Mouse (Mus musculus) heart, postnatal 0 days (tissue): Measurements from ENCODE around the gene Tigd4. TPM values are rescaled to one million over a fixed set of nuclear protein-coding genes. Genes with fewer than 3 reads are reported as not detected.
A peak's percentile ranks its signal among the peaks of the same experiment; 100 is the strongest.

ENCODE experiments used
- ATAC-seq: fragments of 200-750 bp; cut with Nextera tagmentation; 2 replicates; pipeline ENCODE4 v1.8.0; 2017; ENCODE audit warnings: low read depth, moderate number of reproducible peaks, moderate library complexity; ENCODE audit not compliant: insufficient read depth
- DNase-seq: peaks from one replicate; pipeline ENCODE4 v3.0.0-alpha.2; 2016; ENCODE audit warnings: low spot score
- H3K27ac ChIP-seq: fragments of 300-500 bp; sonication (generic); 2 replicates; pipeline ENCODE4 v1.5.1; 2014; ENCODE audit warnings: low read depth, mild to moderate bottlenecking
- H3K27me3 ChIP-seq: fragments of 300-500 bp; sonication (generic); 2 replicates; pipeline ENCODE4 v1.6.1; 2014; ENCODE audit warnings: low read length, mixed read lengths; ENCODE audit not compliant: control insufficient read depth, insufficient read depth
- H3K36me3 ChIP-seq: fragments of 300-500 bp; sonication (generic); replicated peaks from 2 replicates; pipeline ENCODE4 v1.6.1; 2014; ENCODE audit warnings: low read length, mixed read lengths; ENCODE audit not compliant: control insufficient read depth, insufficient read depth
- H3K4me1 ChIP-seq: fragments of 300-500 bp; sonication (generic); 2 replicates; pipeline ENCODE4 v1.6.1; 2014; ENCODE audit warnings: antibody characterized with exemption; ENCODE audit not compliant: control insufficient read depth, insufficient read depth
- H3K4me2 ChIP-seq: fragments of 300-500 bp; sonication (generic); 2 replicates; pipeline ENCODE4 v1.6.1; 2014; ENCODE audit warnings: low read depth, mild to moderate bottlenecking, low read length, moderate library complexity
- H3K4me3 ChIP-seq: fragments of 300-500 bp; sonication (generic); 2 replicates; pipeline ENCODE4 v1.5.1; 2014; ENCODE audit warnings: low read depth, low read length
- H3K9ac ChIP-seq: fragments of 300-500 bp; sonication (generic); replicated peaks from 2 replicates; pipeline ENCODE4 v1.6.1; 2014; ENCODE audit warnings: low read depth, low read length, mixed read lengths
- H3K9me3 ChIP-seq: fragments of 300-500 bp; sonication (generic); replicated peaks from 2 replicates; pipeline ENCODE4 v1.6.1; 2016; ENCODE audit warnings: low read length; ENCODE audit not compliant: control insufficient read depth
- CTCF ChIP-seq: IDR thresholded peaks from 2 replicates; pipeline ENCODE4 v1.5.1; 2016; ENCODE audit warnings: antibody characterized with exemption, control low read depth, low read depth
- EP300 ChIP-seq: IDR thresholded peaks from 2 replicates; pipeline ENCODE4 v1.6.1; 2016; ENCODE audit warnings: antibody characterized with exemption, low read depth
- WGBS: fragments of 180-500 bp; shearing (Covaris S2); extraction: QIAGEN DNeasy Blood & Tissue Kit; methylation state at CpG from one replicate; pipeline ENCODE4 v1.1.7; 2014; 5-methylcytosine and 5-hydroxymethylcytosine counted together
- polyA plus RNA-seq: library from polyadenylated mRNA; unstranded; fragments of >200 nt; fragmentation: Nextera tagmentation; extraction: Ambion mirVana; gene quantifications from 2 replicates; pipeline ENCODE4 v1.2.1, GENCODE M21; 2015
- total RNA-seq: library from RNA; depleted of rRNA; stranded (reverse); fragments of >200 nt; gene quantifications from 2 replicates; pipeline ENCODE4 v1.2.3, GENCODE M21; 2014; ENCODE audit warnings: low replicate concordance

Gene Tigd4
- total and polyA plus RNA-seq, 2 experiments from 2014 or later, result 0.34 to 1.3 TPM

DNA sequence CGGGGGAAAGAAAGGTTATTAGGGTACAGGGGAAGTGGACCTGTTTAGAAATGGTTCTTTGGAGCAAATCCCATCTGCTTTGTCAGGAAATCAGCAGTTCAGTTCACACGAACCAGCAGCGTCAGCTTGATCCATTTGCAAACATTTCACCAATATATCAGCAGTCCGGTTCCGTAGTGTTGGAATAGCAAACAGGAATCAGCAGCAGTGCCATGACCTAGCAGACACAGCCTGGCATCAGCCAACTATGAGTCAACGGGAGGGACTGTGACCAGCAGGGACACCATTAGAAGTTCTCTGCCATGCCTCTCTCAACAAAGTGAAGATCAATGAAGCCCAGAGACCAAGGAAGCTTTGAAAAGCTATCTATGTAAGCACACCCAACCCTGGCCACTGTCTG, 26.4 kb downstream of the Tigd4 start:
- ATAC-seq (no peak), DNase-seq (no peak)
- Histone ChIP-seq H3K27ac (no peak overlapping the region), H3K9me3 (no peaks in the 10 kb centered on the region), H3K9ac (no peak overlapping the region), H3K27me3 (no peaks in the 10 kb centered on the region), H3K36me3 (no peaks in the 10 kb centered on the region), H3K4me3 (no peak overlapping the region), H3K4me2 (no peak overlapping the region), H3K4me1 (peaks cover 5% of the 10 kb centered on the region; the same call in 1 of the 2 replicates)
- WGBS, result 94% methylated on average over 6 of the region's 6 CpGs
- TF ChIP-seq EP300 (no peak), CTCF (no peak)

DNA sequence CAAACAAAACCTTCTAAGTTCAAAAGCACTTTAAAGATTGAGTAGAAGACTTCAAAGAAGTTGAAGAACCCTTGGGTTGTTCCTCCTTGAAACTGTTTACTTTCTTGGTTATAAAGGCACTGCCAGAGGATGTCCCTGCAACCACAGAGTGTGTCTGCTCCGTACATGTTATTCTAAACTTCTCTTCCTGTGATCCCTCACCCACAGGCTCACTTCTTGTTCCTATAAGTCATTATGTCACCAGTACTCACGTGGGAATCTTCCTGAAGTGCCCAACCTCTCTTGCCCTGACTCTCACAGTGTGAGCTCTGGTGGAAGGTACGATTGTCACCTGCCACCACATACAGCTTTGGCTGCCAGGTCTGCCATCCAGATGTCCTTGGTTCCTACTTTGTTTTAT, 28.7 kb downstream of the Tigd4 start:
- Histone ChIP-seq H3K9me3 (no peaks in the 10 kb centered on the region), H3K27ac (no peak overlapping the region), H3K4me2 (no peak overlapping the region), H3K4me3 (no peak overlapping the region), H3K9ac (no peak overlapping the region), H3K36me3 (no peaks in the 10 kb centered on the region), H3K4me1 (peaks cover 15% of the 10 kb centered on the region; the same call in 1 of the 2 replicates), H3K27me3 (no peaks in the 10 kb centered on the region)
- WGBS, result 58% methylated on average over 3 of the region's 3 CpGs
- TF ChIP-seq EP300, result no peak
- no peak for TF ChIP-seq CTCF
- ATAC-seq (no peak), DNase-seq (no peak)

GRCm38 (mm10) chr3:84631586-84631985, 38.2 kb downstream of the Tigd4 start:
- Histone ChIP-seq H3K27me3 (no peaks in the 10 kb centered on the region), H3K27ac (no peak overlapping the region), H3K4me1 (0 out of 2 replicates have a peak, but pooled peaks cover 5% of the 10 kb centered on the region), H3K4me2 (no peak overlapping the region), H3K9me3 (no peaks in the 10 kb centered on the region), H3K9ac (no peak overlapping the region), H3K4me3 (no peak overlapping the region), H3K36me3 (no peaks in the 10 kb centered on the region)
- TF ChIP-seq EP300 (no peak), CTCF (no peak)
- WGBS, result 94% methylated on average over 9 of the region's 9 CpGs
- DNase-seq (no peak), ATAC-seq (no peak)

- ATAC-seq, result peak; percentile 63; the same call in 1 of the 2 replicates
- Histone ChIP-seq H3K36me3 (no peaks in the 10 kb centered on the region), H3K9ac (no peak overlapping the region), H3K4me3 (no peak overlapping the region), H3K4me1 (peaks cover 24% of the 10 kb centered on the region), H3K27me3 (no peaks in the 10 kb centered on the region), H3K4me2 (no peak overlapping the region), H3K27ac (peak overlapping the region; percentile 49), H3K9me3 (no peaks in the 10 kb centered on the region)
- TF ChIP-seq EP300 (no peak), CTCF (no peak)
- DNase-seq, result peak; percentile 43
- 21% methylated on average over 6 of the region's 6 CpGs for WGBS
Observed at GRCm38 (mm10) chr3:84637095-84637494, 43.7 kb downstream of the Tigd4 start.

DNA sequence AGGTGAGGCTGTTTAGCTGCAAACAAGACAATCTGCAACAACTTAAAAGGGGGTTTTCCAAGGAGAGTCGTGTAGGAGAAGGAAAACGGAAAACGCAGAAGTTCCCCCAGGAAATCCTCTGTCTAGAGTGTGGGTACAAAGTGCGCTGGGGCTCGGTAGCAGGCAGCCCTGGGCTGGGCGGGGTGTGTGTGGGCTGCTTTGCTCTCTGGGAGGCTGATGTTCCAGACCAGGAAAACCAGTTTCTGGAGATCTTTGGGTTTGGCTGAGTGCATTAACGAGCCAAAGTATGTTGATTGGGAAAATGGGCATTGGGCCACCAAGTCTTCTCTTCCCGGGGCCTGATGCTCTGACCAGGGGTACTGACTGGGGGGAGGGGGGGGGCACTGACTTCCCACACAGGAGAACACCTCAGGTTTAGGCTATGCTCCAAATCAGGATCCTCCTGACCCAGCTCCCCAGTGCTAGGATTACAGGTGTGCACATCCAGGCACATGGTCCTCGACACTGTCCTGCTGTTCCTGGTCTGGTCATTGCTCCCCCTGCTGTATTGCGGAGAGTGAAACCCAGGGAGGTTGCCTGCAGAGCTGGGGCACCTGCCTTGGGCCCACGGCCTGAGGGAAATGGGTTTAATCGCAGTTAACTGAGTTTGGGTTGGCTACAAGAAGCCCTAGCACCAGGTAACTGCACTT, 44.7 kb downstream of the Tigd4 start:
- 72% methylated on average over 12 of the region's 12 CpGs for WGBS
- Histone ChIP-seq H3K4me1 (peaks cover 24% of the 10 kb centered on the region), H3K27me3 (no peaks in the 10 kb centered on the region), H3K9me3 (no peaks in the 10 kb centered on the region), H3K27ac (no peak overlapping the region), H3K4me3 (no peak overlapping the region), H3K9ac (no peak overlapping the region), H3K36me3 (no peaks in the 10 kb centered on the region), H3K4me2 (no peak overlapping the region)
- ATAC-seq, result no peak
- TF ChIP-seq EP300 (no peak), CTCF (no peak)
- DNase-seq, result no peak

GRCm38 (mm10) chr3:84638858-84639257, 45.5 kb downstream of the Tigd4 start:
- no peaks in the 10 kb centered on the region for H3K27me3 ChIP-seq
- no peak overlapping the region for H3K4me2 ChIP-seq
- DNase-seq (no peak), ATAC-seq (no peak)
- TF ChIP-seq EP300 (no peak), CTCF (no peak)
- H3K9ac ChIP-seq, result no peak overlapping the region
- H3K4me3 ChIP-seq, result no peak overlapping the region
- 81% methylated on average over 4 of the region's 4 CpGs for WGBS
- H3K27ac ChIP-seq, result peak overlapping the region; percentile 61; the same call in 1 of the 2 replicates
- H3K4me1 ChIP-seq, result peaks cover 24% of the 10 kb centered on the region
- no peaks in the 10 kb centered on the region for H3K9me3 ChIP-seq
- no peaks in the 10 kb centered on the region for H3K36me3 ChIP-seq
